Mouse (Mus musculus) liver, embryonic 14.5 days (tissue): ENCODE results near the gene Ttll1.

ENCODE experiments used
- CTCF ChIP-seq: IDR thresholded peaks from 2 replicates; pipeline ENCODE4 v1.5.1; 2016; ENCODE audit warnings: antibody characterized with exemption, low read depth, control low read depth
- EP300 ChIP-seq: IDR thresholded peaks from 2 replicates; pipeline ENCODE4 v1.6.1; 2016; ENCODE audit warnings: antibody characterized with exemption, low read depth

- TF ChIP-seq CTCF: no peak
- no peak for TF ChIP-seq EP300
Observed at GRCm38 (mm10) chr15:83523196-83523595, 12.5 kb upstream of the Ttll1 start.
